Mouse (Mus musculus): ENCODE data around the gene Ube2v1.

The Ube2v1 gene

DNA sequence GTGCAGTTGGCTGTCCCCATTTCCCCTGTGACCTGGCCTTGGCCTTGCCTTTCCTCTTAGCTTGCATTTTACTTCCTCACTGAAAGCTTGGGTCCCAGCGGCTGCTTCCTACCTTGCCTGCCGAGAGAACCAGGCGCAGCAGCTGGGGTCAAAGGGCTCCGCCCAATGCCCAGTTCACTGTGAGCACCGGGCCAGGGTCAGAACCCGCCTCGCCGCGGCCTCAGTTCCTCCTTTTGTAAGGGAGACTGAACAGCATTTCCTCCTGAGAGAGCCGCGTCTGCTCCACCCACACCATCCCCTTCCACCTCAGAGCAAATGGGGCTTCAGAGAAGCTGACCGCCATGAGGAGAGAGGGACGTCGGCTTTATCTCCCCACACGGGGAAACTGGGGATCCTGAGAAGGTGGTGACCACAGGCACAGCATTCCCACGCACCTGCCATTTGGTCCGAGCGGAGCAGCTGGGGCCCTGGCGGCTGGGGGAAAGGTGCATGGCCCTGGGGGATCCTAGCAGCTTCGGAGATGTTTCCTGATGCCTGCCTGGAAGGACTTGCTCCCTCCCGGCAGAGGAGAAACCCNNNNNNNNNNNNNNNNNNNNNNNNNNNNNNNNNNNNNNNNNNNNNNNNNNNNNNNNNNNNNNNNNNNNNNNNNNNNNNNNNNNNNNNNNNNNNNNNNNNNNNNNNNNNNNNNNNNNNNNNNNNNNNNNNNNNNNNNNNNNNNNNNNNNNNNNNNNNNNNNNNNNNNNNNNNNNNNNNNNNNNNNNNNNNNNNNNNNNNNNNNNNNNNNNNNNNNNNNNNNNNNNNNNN, 42.9 kb downstream of the Ube2v1 start:
- no peak for DNase-seq

DNA sequence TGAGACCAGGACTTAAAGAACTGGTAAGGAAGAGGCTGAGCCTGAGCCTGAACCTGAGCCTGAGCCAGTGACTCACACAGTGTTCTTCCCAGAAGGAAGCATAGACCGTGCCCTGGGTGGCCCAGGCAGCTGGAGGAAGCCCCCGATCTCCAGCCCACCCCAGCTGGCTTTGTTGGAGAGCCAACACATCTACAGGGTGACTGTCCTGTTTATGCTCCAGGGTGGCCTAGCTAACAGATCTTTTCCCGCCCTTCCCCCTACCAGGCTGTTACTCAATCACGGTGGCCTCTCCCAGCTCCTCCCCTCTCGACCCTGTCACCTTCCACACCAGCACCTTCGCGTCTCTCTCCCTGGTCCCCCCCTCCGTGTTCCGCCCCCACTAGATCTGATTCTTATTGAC, 44.9 kb downstream of the Ube2v1 start:
- DNase-seq, result no peak

DNA sequence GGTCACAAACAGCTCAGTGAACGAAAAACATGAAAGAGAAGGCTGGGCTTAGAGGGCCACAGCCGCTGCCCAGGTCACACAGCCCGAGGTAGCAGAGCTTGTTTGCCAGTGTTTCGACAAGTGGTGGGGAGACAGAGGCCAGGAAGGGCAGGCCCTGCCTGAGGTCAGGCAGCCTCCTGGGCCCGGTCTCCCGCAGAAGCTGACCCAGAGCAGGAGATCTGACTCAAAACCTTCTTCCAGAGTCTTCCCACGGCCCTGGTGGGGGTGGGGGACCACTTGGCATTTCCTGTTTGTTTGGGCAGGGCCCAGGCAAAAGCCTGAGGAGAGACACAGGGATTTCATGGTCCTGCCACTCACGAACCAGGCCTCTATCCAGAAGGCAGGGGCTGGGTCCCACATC, 45.9 kb downstream of the Ube2v1 start:
- DNase-seq, result no peak

DNA sequence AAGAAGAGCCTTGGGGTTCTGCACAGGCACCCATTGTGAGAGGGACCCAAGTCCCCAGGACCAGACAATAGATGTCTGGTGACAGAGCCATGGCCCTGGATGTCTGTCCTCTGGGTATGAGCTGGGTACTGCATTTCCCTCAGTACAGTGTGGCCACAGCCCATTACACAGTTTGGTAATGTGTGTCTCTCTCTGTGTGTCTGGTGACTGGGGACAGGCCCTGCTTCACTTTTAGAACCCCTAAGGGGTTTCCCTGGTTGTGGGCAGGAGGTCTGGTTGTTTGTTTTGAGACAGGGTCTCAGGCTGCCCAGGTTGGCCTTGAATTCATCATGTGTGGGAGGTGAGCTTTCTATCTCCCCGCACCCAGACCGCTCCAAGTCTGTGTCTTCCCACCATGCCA, 46.6 kb downstream of the Ube2v1 start:
- no peak for DNase-seq

DNA sequence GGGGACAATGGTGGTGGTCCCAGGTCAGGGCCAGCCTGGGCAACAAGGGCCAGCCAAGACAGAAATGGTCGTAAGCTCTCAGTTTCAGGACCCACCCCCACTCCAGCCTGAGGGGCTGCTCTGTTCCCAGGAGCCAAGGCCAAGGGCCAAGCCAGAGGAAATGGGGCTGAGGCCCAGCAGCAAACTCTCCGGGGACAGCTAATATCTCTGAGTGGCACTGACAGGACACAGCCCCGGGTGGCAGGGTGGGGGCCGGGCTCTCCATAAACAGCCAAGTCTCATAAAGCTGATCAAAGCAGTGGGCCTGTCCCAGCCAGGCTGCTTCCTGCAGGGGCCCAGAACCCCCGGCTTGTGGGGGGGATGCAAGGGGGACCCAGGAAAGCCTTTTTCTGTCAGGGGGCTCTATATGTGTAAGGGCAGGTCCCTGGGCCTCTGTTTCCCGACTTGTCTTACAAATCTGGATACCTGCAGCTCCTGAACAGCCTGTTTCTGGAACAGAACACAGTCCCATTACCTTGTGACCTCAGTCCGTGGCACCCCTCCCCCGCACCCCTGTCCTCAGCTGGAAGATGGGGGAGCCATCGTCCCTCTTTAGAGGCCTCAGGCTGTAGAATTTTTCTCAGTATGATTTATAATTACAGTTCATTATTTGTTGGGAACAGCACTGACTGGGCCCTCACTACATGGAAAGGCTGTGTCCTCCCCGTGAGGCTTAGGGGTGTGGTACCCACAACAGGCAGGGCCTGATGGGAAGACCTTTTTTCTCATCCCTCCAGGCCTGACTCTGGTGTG, 48.5 kb downstream of the Ube2v1 start:
- no peak for DNase-seq

DNA sequence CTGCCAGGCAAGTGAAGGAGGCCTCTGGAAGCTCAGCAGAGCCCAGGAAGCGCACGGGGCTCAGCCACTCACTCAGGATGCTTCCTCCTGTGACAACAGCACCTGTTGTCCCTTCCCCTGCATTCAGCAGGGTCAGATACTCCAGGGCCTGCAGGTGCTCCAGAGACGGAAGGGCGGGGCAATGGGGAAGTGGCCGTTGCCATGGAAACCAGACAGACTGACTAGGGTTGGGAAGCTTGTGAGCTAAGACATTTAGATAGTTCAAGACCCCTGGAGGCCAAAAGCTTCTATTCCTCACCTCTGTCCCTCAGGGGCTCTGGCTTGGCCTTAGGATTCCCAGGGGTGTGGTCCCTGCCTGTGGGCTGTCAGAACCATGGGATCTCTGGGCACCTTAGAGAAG, 53.4 kb downstream of the Ube2v1 start:
- DNase-seq, result no peak

DNA sequence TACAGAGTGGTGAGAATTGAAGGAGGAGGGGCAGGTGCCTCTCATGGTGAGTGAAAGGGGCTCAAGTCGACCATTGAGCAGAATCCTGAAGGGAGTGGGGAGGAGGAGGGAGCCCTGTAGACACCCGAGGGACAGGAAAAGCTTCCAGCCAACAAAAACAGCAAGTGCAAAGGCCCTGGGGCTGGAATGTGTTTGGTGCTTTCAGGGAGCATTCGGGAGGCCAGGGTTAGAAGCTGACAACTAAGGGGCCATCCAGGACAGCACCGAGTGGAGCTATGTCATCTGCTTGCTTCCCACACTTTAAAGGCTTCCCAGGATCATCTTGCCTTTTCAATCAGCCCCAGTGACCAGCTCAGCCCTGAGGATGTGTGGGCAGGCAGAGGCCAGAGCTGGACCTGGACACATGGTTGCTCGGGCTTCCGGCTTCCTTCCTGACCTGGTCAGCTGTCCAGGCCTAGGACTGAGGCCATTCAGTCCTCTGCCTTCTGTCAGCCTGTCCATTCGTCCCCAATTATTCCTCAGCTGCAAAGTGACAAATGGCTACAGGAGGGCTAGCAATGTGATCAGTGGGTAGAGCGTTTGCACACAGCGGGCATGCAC, 54.6 kb downstream of the Ube2v1 start:
- DNase-seq, result no peak

DNA sequence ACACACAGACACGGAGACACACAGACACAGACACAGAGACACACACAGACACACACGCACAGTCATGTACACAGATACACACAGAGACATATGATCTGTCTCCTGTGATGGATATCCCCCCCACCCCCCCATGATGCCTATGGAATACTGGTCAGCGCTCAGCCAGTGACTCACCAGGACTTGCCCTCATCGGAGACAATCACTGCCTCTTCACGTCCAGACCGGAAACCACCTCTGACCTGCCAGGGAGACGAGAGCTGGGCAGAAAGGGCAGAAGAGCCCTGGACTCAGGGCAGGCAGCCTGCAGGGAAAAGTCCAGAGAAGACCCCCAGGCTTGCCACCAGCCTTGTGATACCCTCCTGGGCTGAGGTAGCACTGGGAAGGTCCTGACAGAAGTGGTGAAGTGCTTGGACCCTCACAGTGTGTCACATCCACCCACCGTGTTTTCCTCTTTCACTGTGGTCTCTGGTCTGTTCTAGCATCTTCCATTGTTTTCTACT, 55.7 kb downstream of the Ube2v1 start:
- no peak for DNase-seq

DNA sequence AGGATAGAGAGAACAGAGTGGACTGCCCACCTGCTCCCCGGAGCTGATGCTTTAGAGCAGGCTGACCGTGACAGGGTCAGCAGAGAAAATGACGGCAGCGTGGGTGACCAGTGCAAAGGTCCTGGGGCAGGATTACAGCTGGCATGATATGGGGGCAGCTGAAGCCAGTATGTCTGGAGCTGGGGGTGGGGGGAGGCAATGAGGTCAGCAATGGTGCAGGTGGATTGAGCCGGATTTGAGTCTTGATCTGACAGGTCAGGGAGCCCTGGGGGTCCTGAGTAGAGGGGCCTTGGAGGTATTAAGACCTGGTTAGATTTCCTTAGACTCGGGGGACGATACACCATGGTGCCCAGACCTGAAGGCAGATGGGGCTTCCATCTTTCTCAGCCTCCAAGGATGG, 56.3 kb downstream of the Ube2v1 start:
- no peak for DNase-seq

DNA sequence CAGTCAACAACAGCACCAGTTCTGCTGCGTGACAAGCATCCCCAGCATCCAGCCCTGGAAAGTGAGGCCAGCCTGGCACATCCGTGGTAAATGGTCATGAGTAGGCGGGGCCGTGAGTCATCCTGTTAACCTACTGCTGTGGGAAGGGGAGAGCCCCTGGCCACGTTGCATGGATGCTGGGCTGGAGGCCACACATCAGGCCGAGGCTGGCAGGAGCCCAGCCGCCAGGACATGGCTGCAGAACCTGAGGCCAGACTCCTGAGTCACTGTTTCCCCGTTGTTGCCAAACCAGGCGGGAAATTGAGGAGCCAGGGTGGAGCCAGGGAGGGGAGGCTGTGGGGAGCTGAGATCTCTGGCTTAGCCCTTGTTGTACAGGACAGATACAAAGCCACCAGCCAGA, 57.1 kb downstream of the Ube2v1 start:
- DNase-seq, result no peak

DNA sequence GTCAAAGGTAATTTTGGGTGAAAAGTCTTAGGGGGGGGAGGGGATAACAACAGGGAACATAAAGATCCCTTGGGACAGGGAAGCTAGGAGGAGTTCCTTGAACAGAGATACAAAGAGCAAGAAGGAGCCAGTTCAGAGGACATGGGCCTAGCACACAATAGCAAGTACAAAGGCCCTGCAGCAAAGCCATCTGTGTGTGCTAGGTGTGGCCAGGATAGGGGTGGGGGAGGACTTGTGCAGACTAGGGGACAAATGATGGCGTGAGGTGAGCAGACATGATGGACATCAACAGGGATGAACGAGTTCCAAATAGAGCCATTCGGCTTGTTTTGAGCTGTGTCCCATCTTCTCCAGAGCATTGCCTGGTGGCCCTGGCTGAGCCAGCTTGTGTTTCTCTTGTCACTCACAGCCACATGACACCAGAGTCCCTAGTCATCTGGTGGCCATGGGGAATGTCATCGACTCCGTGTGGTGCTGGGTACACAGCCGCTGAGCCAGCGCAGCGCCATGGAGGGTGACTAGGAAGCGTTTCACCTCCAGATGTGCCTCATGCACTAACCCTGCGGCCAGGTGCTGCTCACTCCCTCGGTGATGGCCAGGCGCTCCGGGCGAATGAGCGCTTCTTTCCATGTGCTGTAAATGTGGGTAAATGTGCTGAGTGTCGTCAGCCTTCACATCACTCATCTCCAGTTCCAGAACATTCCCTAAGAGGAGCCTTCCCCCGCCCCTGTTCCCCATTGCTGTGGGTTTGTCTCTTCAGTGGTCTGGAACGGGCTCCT, 60.3 kb downstream of the Ube2v1 start:
- DNase-seq, result no peak

DNA sequence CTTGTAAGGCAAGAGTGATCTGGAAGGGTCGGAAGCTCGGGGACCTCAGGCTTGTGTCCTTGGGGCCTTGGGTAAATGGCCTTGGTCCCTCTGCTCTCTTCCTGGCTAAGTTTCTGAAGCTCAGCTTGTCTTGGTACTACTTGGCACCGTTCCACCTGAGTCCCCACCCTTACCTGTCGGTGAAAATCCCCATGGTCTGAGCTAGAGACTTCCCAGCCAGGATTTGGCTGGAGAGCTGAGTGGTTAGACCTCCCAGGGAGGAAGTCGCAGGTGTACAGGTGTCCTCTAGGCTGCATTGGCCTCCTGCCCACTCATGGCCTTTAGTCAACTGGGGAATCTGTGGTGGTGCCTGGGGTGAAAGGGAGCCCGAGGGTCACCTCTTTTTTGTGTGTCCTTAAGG, 61.1 kb downstream of the Ube2v1 start:
- DNase-seq, result no peak

DNA sequence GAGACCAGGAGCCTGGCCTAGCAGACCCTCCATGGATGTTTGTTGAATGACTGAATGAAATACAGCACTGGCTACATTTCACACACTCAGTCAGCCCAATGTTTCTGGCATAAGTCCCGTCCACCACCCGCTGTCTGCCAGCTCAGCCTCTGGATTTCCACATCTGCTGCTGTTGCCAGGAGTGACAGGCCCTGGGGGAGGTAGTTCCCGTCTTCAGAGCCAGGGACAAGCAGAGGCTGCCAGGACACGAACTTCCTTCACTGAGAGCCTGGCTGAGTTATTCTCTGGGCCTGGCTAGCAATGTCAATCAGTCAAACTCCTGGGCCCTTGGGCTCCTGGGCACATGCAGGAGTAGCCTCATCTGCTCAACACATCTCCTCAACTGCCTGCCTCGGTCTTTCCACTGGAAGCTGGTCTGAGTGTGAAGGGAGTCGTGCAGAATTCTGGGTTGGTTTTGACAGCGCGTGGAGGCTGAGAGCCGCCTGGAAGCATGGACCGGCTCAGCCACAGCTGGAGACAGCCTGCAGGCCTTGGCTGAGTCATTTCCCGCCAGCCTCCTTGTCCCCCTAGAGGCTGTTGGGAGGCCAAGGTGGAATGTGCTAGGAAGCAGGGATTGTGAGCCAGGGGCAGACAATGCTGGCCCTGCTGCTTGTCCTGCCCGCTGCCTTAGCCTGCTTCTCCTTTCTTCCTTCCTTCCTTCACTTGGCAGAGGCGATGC, 61.8 kb downstream of the Ube2v1 start:
- DNase-seq, result no peak

DNA sequence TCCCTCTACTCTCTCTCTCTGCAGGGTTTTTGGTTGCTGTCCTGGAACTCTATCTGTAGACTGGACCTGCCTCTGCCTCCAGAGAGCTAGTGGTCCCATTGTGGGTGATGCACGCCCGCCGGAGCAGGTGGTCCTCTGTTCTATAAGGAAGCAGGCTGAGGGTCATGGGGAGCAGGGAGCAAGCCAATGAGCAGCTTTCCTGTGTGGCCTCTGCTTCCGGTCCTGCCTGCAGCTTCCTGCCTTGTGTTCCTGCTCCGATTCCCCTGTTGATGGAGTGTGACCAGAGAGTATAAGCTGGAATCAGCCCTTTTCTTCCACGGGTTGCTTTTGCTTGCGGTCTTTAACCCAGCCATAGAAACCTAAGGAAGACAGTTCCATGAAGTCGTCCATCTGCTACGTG, 63.8 kb downstream of the Ube2v1 start:
- DNase-seq, result no peak

DNA sequence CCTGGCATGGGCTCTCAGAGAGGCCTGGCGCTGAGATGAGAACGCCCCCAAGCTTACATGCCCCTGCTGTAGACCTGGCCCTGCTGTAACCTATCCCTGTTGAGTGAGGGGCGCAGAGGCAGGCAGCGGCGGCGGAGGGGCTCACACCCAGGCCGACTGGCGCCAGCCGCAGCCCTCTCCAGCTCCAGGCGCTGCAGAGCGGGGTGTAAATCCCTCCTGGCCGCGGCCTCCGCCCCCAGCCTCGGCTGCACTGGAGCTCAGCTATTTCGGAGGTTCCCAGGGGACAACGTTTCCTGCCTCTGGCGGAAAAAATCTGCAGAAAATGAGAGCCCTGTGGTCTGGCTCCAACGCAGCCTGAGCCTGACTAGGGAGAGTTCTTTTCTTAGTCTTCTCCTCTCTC, 66.2 kb downstream of the Ube2v1 start:
- no peak for DNase-seq

DNA sequence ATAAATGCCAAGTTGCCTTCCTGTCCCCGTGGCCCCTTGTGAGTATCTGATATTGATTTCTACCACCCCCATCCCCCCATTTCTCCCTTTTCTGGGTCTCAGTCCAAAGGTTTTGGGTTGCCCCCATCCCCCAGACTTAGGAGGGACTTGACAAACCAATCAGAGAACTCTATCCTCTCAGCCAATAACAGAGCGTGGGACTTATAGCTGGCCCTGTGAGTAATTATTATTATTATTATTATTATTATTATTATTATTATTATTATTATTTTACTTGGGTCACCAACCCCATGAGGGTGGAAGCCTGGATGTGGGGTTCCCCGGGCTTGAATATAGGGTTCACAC, 66.6 kb downstream of the Ube2v1 start:
- no peak for DNase-seq

DNA sequence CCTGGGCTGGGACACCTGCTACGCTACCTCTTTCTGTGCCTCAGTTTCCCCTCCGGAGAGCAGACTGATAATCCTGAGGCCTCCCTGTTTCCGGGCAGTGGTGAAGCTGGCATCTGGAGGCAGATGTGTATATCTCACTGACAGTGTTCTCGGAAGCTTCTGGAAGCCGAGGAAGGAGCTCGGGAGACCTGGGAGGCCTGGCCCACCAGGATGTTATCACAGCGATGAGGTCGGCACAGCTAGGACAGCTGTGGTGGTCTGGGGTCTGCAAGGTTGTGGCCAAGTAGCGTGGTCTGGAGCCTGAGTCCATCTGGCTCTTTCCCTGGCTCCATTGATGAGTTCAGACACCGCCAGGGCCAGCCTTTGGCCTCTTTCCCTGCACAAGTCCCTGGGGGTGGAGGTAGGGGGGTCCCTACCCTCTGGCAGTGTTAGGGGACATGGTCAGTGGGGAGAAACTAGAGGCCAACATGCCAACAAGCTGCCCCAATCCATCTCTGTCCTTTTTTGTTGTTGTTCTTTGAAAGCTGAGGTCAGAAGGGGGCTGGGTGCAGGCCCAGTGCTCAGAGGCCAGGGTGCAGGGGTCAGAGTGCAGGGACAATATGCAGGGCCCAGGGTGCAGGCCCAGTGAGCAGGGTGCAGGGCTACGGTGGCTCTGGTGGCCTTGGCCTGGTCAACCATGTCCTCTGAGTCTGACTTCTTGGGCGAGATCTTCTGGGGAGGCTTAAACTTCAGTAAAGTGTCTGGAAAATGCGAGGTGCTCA, 67.2 kb downstream of the Ube2v1 start:
- no peak for DNase-seq

DNA sequence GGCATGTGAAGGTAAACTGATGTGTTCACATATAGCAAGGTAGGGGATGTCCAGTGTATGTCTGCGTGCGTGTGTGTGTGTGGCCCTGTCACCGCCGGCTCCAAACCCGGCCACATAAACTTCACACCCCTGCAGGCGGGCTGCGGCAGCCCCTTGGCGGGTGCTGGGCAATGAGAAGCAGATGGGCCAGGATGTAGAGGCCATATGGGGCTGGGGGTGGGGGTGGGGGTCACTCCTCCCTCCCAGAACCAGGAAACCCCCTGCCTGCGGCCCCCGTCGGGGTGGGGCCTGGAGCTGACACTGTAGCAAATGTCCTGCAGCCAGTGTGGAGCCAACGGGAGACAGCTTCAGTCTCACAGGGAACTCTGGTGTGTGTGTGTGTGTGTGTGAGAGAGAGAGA, 68.2 kb downstream of the Ube2v1 start:
- no peak for DNase-seq

DNA sequence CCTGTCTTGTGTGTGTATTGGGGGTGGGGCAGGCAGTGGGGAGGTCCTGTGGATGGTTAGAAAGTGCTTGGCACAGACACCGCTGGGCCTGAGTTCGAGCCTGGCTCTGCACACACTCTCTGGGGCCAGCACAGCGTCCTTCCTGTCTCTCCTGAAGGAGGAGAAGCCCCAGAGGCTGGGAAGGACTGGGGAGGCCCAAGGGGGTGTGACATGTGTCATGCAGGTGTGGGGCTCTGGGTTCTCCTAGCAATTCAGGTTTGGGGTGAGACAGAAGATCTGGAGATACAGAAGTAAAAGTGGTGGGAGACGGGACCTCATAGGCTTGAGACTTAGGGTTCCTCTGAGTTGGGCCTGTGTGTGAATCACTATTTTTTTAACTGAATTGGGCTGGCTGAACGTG, 68.9 kb downstream of the Ube2v1 start:
- no peak for DNase-seq

DNA sequence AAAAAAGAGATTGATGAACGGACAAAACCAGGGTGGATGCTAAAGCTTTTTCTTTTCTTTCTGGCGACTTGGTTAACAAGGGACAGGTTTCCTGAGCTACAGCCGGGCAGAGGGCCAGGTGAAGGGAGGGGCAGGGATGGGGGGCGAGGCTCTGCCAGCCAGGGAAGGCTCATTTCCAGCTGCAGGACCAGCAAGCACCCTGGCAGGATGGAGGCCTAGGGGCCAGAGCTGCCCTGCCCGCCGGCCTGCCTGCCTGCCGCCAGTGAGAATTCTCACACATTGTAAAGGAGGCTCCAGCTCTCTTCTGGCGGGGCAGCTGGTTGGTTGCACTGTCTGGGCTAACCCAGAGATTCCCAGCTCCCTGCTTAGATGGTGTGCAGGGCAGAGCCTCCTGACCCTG, 69.8 kb downstream of the Ube2v1 start:
- no peak for DNase-seq

DNA sequence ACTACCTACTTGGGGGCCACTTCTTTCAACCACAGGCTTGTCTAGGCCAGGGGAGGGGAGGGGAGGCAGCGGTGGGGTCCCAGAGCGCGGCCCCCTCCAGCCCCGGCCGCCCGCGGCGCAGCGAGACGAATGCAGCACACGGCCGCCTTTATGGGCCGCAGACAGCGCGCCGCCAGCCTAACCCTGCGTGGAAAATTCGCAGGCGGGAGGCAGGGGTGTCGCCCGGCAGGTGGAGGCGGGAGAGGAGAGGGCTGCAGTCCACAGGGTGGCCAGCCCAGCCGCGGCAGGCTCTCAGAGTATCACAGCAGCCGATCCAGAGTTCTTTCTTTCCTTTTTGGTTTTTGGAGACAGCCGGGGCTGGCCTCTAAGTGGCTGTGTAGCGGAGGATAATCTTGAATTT, 72.5 kb downstream of the Ube2v1 start:
- no peak for DNase-seq
